Mouse (Mus musculus) limb, embryonic 15.5 days (tissue): ENCODE data around the gene Gcm1. TPM values are rescaled to one million over a fixed set of nuclear protein-coding genes. Genes with fewer than 3 reads are reported as not detected.

Experiments
- ATAC-seq: fragments of 200-750 bp; cut with Nextera tagmentation; 2 replicates; pipeline ENCODE4 v1.8.0; 2017; ENCODE audit warnings: low read depth, moderate TSS enrichment; ENCODE audit not compliant: insufficient number of reproducible peaks, low FRiP score, low TSS enrichment
- H3K27ac ChIP-seq: fragments of 300-500 bp; sonication (generic); 2 replicates; pipeline ENCODE4 v1.5.1; 2015; ENCODE audit warnings: moderate library complexity, mild to moderate bottlenecking, inconsistent platforms
- H3K27me3 ChIP-seq: fragments of 300-500 bp; sonication (generic); 2 replicates; pipeline ENCODE4 v1.6.1; 2015; ENCODE audit warnings: inconsistent platforms
- H3K36me3 ChIP-seq: fragments of 300-500 bp; sonication (generic); 2 replicates; pipeline ENCODE4 v1.6.1; 2015; ENCODE audit warnings: inconsistent platforms
- H3K4me1 ChIP-seq: fragments of 300-500 bp; sonication (generic); 2 replicates; pipeline ENCODE4 v1.6.1; 2015; ENCODE audit warnings: inconsistent platforms
- H3K4me2 ChIP-seq: fragments of 300-500 bp; sonication (generic); 2 replicates; pipeline ENCODE4 v1.6.1; 2015; ENCODE audit warnings: mild to moderate bottlenecking, inconsistent platforms
- H3K4me3 ChIP-seq: fragments of 300-500 bp; sonication (generic); 2 replicates; pipeline ENCODE4 v1.5.1; 2015; ENCODE audit warnings: mild to moderate bottlenecking, inconsistent platforms
- H3K9ac ChIP-seq: fragments of 300-500 bp; sonication (generic); 2 replicates; pipeline ENCODE4 v1.6.1; 2015; ENCODE audit warnings: inconsistent platforms
- H3K9me3 ChIP-seq: fragments of 300-500 bp; sonication (generic); 2 replicates; pipeline ENCODE4 v1.6.1; 2016; ENCODE audit warnings: inconsistent platforms
- WGBS: fragments of 180-500 bp; shearing (Covaris S2); methylation state at CpG from one replicate; pipeline ENCODE4 v1.1.7; 2015; 5-methylcytosine and 5-hydroxymethylcytosine counted together
- polyA plus RNA-seq: library from polyadenylated mRNA; unstranded; fragments of >200 nt; fragmentation: Nextera tagmentation; extraction: Ambion mirVana; gene quantifications from 2 replicates; pipeline ENCODE4 v1.2.1, GENCODE M21; 2015

Gcm1 gene
- polyA plus RNA-seq, 1 experiment from 2014 or later, result not detected

GRCm38 (mm10) chr9:78106821-78107220 is 55.1 kb downstream of the Gcm1 start:
- Histone ChIP-seq H3K36me3 (peaks cover 18% of the 10 kb centered on the region), H3K9me3 (no peaks in the 10 kb centered on the region), H3K4me1 (peaks cover 12% of the 10 kb centered on the region), H3K9ac (no peak overlapping the region), H3K4me2 (no peak overlapping the region), H3K27ac (no peak overlapping the region), H3K4me3 (peak overlapping the region; percentile 95; the same call in 1 of the 2 replicates), H3K27me3 (no peaks in the 10 kb centered on the region)
- ATAC-seq, result no peak
- 54% methylated on average over 4 of the region's 4 CpGs for WGBS

- Histone ChIP-seq H3K4me2 (peak overlapping the region; percentile 76), H3K4me3 (peak overlapping the region; percentile 95), H3K9me3 (no peaks in the 10 kb centered on the region), H3K27me3 (no peaks in the 10 kb centered on the region), H3K27ac (peak overlapping the region; percentile 98; the same call in 1 of the 2 replicates), H3K9ac (peak overlapping the region; percentile 93), H3K4me1 (peaks cover 12% of the 10 kb centered on the region), H3K36me3 (peaks cover 14% of the 10 kb centered on the region)
- 15% methylated on average over 6 of the region's 6 CpGs for WGBS
- no peak for ATAC-seq
These were observed 55.8 kb downstream of the Gcm1 start for GRCm38 (mm10) chr9:78107582-78107911.

GRCm38 (mm10) chr9:78107912-78108795 is 56.4 kb downstream of the Gcm1 start:
- Histone ChIP-seq H3K27ac (peak overlapping the region; percentile 98), H3K4me1 (peaks cover 16% of the 10 kb centered on the region), H3K4me3 (peak overlapping the region; percentile 95), H3K36me3 (peaks cover 14% of the 10 kb centered on the region), H3K4me2 (peak overlapping the region; percentile 76), H3K9me3 (no peaks in the 10 kb centered on the region), H3K9ac (peak overlapping the region; percentile 93), H3K27me3 (no peaks in the 10 kb centered on the region)
- under 1% methylated on average over 88 of the region's 88 CpGs for WGBS
- peak; percentile 79 for ATAC-seq

- Histone ChIP-seq H3K9me3 (no peaks in the 10 kb centered on the region), H3K36me3 (peaks cover 12% of the 10 kb centered on the region), H3K4me3 (peak within 1 kb of the TSS; percentile 95), H3K27me3 (no peaks in the 10 kb centered on the region), H3K27ac (peak within 1 kb of the TSS; percentile 98), H3K9ac (peak within 1 kb of the TSS; percentile 93), H3K4me2 (peak within 1 kb of the TSS; percentile 76), H3K4me1 (peaks cover 16% of the 10 kb centered on the region)
- WGBS, result under 1% methylated on average over 20 of the region's 20 CpGs
- peak; percentile 94 for ATAC-seq
These were observed 57.1 kb downstream of the Gcm1 start, which contains the start of the genes Fbxo9 and Ick for GRCm38 (mm10) chr9:78108796-78109239. Gene Fbxo9, minus strand, starts transcription at chr9:78109065. Gene Ick, plus strand, starts transcription at chr9:78109192.

- no peak overlapping the region for H3K27ac ChIP-seq
- H3K4me2 ChIP-seq, result peak overlapping the region; percentile 76
- 47% methylated on average over 5 of the region's 5 CpGs for WGBS
- peak overlapping the region; percentile 5; the same call in 1 of the 2 replicates for H3K9ac ChIP-seq
- H3K9me3 ChIP-seq, result no peaks in the 10 kb centered on the region
- peak overlapping the region; percentile 95 for H3K4me3 ChIP-seq
- peaks cover 25% of the 10 kb centered on the region for H3K4me1 ChIP-seq
- no peaks in the 10 kb centered on the region for H3K27me3 ChIP-seq
- no peak for ATAC-seq
- peaks cover 5% of the 10 kb centered on the region for H3K36me3 ChIP-seq
These were observed 57.9 kb downstream of the Gcm1 start for GRCm38 (mm10) chr9:78109656-78110055.

GRCm38 (mm10) chr9:78111456-78111855 is 59.7 kb downstream of the Gcm1 start:
- 56% methylated on average over 2 of the region's 2 CpGs for WGBS
- Histone ChIP-seq H3K4me2 (no peak overlapping the region), H3K9me3 (no peaks in the 10 kb centered on the region), H3K9ac (no peak overlapping the region), H3K27ac (no peak overlapping the region), H3K27me3 (no peaks in the 10 kb centered on the region), H3K4me3 (no peak overlapping the region), H3K4me1 (peaks cover 21% of the 10 kb centered on the region), H3K36me3 (no peaks in the 10 kb centered on the region; the same call in 1 of the 2 replicates)
- ATAC-seq, result no peak

GRCm38 (mm10) chr9:78112770-78113537 is 61.2 kb downstream of the Gcm1 start:
- H3K9me3 ChIP-seq, result no peaks in the 10 kb centered on the region
- H3K4me2 ChIP-seq, result peak overlapping the region; percentile 50
- H3K9ac ChIP-seq, result peak overlapping the region; percentile 93
- peak; percentile 68 for ATAC-seq
- H3K27me3 ChIP-seq, result no peaks in the 10 kb centered on the region
- H3K4me1 ChIP-seq, result peaks cover 21% of the 10 kb centered on the region
- 2% methylated on average over 47 of the region's 47 CpGs for WGBS
- peaks cover 2% of the 10 kb centered on the region; the same call in 1 of the 2 replicates for H3K36me3 ChIP-seq
- H3K4me3 ChIP-seq, result peak overlapping the region; percentile 93
- peak overlapping the region; percentile 92 for H3K27ac ChIP-seq

GRCm38 (mm10) chr9:78113538-78113885 is 61.8 kb downstream of the Gcm1 start:
- Histone ChIP-seq H3K27me3 (no peaks in the 10 kb centered on the region), H3K36me3 (peaks cover 2% of the 10 kb centered on the region; the same call in 1 of the 2 replicates), H3K4me3 (peak overlapping the region; percentile 93), H3K4me1 (peaks cover 21% of the 10 kb centered on the region), H3K9me3 (no peaks in the 10 kb centered on the region), H3K9ac (peak overlapping the region; percentile 93), H3K4me2 (peak overlapping the region; percentile 50), H3K27ac (peak overlapping the region; percentile 92)
- no peak for ATAC-seq
- under 1% methylated on average over 14 of the region's 14 CpGs for WGBS

Other genes with a start within 250 kb of the Gcm1 start
- gene Elovl5, start 134.6 kb upstream of the Gcm1 start, polyA plus RNA-seq, result 64.3 and 66.2 TPM in 2 replicates
- gene Fbxo9, start 57.1 kb downstream of the Gcm1 start, polyA plus RNA-seq, result 37.6 and 41.2 TPM in 2 replicates
- 23.5 and 24.0 TPM in 2 replicates for gene Ick, start 57.3 kb downstream of the Gcm1 start, polyA plus RNA-seq
- 57.5 and 60.6 TPM in 2 replicates for gene Gsta4, start 130.8 kb downstream of the Gcm1 start, polyA plus RNA-seq
- 8.8 and 10.0 TPM in 2 replicates for gene Gsta1, start 178.7 kb downstream of the Gcm1 start, polyA plus RNA-seq
- gene Gm3776, start 205.2 kb downstream of the Gcm1 start, polyA plus RNA-seq, result 12.5 and 12.9 TPM in 2 replicates
- 0.22 and 0.29 TPM in 2 replicates for gene Gm10639, start 238.0 kb downstream of the Gcm1 start, polyA plus RNA-seq